Mouse (Mus musculus) adrenal gland, postnatal 4 days (tissue): ENCODE results near the gene Naip1. TPM values are rescaled to one million over a fixed set of nuclear protein-coding genes. Genes with fewer than 3 reads are reported as not detected.
"Not testable (repeated sequence)": the region's sequence is repeated elsewhere in the genome, so short reads cannot be mapped to it uniquely, and the experiment has no call there.

Experiments used
- DNase-seq, 2 experiments: peaks; one replicate each; pipeline ENCODE4 v3.0.0; 2021 to 2022; ENCODE audit warnings: low spot score in 2 of 2, mixed read lengths in 2 of 2
- long read RNA-seq, 2 experiments: library from polyadenylated mRNA; stranded (forward); transcript quantifications; one replicate each; pipeline ENCODE4 v2.0.0; 2021
- total RNA-seq, 2 experiments: library from RNA; stranded (reverse); gene quantifications; 2 replicates each; pipeline ENCODE4 v1.2.3; 2021

The Naip1 gene
- total RNA-seq: under 1 TPM; 0.06 to 0.17 TPM
- long read RNA-seq, experiment 1: 0 reads
- long read RNA-seq, experiment 2: 0 reads

DNA sequence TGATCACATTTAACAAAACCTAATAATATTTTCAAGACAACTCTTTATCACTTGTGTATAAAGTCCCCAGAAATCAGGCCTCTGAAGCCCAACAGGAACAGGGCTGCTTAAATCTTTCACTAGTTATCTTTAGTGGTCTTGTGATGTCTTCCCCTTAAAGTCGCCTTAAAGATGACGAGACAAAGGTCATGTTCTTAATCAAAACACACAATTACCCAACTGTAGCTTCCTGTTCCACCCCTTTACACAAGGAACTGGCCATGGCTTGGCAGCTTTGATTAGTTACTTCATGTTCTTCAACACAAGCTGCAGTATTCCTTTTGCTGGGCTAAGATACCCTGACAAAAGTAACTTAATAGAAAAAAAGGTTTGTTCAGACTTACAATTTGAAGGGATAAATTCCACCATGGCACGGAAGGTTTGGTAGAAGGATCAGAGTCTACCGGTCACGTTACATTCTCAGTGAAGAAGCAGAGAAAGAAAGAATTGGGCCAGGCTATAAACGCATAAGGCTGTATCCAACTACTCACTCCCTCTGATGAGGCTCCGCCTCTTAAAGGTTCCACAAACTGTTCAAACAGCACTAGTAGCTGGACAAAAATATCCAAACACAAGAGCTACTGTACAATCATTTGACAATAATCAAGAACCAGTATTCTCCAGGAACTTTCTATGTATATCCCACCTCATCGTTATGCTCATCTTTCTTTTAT is at the start of gene Naip1:
TSS of gene Naip1 (minus strand) at position 455 of the 713 bp plus-strand sequence.
- DNase-seq: not testable (repeated sequence)

DNA sequence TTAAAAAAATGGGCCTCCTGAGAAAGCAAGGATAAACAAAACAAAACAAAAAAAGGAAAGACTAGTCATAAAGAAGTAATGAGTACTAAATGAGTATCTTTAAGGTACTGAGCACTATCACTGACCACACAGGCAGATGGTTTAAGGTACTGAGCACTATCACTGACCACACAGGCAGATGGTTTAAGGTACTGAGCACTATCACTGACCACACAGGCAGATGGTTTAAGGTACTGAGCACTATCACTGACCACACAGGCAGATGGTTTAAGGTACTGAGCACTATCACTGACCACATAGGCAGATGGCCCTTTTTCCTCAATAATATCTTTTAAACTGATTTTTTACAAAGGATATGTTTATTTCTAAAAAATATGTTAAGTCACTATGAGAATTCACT is 47.0 kb upstream of the Naip1 start:
- not testable (repeated sequence) for DNase-seq

DNA sequence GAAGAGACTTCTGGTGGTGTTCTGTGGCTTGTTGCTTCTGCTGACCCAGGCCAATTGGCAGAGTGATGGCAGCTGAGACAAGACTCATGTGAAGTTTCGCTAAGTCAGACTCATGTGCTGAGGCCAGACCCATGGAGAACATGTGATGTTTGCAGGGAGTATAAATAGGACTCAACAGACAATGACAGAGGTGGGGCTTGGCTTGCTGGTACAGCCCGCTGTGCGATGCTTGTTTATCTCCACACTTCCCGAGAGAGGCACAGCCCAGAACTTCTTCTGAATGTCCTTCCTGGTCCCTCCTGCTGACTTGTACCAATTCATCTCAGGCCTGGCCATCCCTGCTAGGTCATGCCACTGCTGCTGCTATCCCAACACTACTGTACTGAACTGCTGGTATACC is 42.7 kb upstream of the Naip1 start:
- DNase-seq: no peak

DNA sequence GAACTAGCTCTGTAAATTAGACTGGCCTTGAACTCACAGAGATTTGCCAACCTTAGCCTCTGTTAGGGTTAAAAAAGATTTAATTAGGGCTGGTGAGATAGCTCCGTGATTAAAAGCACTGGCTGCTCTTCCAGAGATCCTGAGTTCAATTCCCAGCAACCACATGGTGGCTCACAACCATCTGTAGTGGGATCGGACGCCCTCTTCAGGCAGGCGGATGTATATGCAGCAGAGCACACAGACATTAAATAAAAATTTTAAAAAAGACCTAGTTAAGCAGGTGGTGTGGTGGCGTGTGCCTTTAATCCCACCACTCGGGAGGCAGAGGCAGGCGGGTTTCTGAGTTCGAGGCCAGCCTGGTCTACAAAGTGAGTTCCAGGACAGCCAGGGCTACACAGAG is 41.7 kb upstream of the Naip1 start:
- DNase-seq: not testable (repeated sequence)

DNA sequence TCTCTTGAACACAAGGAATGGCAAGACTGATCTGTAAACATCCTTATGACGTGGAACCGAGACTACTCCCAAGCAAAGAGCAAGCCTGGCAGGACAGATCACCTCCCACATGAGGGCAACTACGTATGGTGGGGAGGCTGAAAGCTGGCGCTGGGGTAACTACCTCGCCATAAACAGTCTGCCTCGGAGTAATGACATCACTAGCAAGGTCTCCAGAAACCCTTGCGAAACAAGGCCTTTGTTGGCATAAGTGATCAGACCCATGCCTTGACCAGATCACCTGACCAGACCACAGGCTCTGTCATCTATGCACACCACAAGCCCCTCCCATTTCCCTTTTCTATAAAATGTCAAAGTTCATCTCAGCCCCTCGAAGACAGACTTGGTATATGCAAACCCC is 40.6 kb upstream of the Naip1 start:
- DNase-seq: no peak

DNA sequence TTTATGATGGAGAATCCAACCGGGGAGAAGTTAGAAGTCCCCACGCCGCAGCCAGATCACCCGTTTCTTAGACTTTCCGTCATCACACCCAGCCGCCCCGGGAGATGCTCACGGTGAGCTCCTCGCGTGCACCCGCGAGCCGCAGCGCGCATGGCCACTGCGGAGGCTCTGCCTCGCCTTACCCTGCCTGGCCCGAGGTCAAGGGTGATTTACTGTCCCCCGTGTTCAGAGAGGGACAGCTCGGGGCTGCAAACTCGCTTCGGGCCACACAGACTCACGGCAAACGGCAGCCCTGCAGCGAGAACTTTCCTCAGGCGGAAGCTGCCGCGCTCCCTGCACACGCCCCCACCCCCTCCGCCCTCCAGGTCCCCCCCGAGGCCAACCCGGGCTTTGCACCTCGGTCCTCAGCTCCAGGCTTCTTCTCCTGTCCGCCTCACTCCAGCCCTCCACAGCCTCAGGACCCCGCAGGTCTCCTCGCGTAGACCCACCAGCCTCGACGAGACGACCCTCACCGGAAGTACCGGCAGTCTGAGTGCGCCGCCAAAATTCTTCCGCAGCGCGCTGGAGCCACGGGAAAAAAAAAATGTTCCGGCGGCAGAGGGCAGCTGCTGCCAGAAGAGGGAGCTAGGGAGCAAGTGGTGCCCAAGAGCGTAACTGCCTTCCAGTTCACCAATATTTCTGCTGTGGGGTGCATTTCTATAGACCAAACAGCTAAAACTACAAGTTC is 39.6 kb upstream of the Naip1 start, which contains the start of gene Gtf2h2:
TSS of gene Gtf2h2 (minus strand) at position 519 of the 727 bp plus-strand sequence.
- peak; percentile 57 to 75 for DNase-seq

DNA sequence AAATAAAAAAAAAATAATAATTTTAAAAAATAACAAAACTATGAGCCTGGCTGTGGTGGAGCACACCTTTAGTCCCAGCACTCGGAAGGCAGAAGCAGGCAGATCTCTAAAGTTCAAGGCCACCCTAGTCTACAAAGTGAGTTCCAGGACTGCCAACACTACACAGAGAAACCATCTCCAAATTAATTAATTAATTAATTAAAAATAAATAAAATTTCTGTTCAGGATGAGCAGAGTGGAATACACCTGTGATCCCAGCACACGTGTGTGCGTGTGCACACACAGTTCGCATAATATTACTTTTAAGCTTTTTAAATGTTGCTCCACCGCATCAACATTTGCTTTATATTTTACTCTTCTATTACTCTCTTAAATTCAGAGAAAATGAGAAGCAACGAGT is 39.0 kb upstream of the Naip1 start:
- no peak for DNase-seq

DNA sequence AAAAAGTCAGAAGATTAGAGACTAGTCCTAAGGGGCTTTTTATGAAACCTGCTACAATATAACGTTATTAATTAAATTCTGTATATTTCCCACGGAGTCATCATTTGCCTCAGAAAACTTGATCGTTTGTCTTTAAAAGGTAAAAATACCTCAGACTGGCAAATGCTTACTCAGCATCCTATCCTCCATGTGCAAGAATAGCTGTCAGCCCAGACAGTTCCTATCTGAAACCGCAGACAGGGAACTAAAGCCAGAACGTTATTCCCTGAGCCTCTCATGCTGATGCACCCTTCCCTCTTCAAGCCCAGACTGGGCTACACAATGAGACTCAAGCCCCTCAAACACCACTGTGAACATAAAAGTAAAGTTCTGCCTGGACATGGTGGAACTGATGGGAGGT is 37.8 kb upstream of the Naip1 start:
- no peak for DNase-seq

DNA sequence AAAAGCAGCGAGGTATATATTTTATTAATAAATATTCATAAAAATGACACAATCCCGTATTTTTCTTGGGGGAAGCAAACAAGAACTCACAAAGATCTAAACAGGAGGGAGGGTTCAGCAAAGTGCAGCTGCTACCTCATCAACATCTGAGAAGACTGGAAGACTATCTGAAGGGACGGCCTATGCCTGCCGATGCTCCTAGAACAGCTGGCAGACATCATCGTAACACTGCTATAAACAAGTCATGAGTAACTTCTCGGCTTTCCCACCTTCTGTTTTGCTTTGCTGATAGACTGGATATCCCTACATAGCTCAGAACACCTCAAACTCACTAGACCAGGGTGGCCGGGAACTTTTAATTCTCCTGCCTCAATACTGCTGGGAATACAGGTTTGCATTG is 30.9 kb upstream of the Naip1 start:
- DNase-seq: no peak

DNA sequence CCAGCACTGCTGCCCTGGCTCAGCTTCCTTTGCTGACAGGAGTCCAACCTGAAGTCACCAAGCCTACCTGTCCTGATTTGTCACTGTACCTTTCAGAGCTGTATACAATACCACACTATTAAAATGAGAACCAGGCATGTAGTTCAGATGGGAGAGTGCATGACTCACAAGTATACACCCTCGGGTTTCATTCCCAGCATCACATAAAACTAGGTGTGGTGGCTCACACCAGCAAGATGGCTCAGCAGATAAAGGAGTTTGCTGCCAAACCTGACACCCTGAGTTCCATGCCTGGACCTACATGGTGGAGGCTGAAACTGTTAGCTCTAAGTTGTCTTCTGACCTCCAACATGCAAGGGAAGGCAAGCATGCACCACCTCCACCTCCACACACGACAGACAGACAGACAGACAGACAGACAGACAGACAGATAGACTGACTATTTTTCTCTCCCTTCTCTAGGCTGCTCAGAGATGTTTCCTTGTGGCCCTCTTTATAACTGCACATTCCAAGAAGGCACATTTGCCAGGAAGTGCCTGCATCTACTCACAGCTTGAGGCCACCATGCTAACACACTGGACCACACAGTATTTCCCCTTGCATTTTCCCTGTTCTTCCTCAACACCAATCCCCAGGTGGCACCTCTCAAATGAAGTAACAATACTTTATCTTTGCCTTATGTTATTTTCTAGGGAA is 11.0 kb upstream of the Naip1 start:
- DNase-seq: no peak

DNA sequence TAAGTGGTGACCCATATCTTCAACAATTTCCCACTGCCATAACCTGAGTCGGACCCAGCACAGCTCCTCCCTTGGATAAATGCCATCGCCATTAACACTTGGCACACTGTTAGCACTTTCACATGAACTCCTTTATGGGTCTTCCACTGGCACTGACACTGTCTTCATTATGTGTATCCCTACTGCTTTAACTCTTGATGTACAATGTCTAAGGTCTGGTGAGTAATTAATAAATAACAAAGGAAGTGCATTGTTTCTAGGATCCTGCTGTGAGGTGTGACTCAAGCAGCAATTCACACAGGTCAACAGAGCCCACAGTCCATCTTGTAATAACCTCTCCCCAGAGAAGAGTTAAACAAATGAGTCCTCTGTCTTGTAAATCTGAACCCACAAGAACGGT is 8.7 kb upstream of the Naip1 start:
- DNase-seq: no peak

DNA sequence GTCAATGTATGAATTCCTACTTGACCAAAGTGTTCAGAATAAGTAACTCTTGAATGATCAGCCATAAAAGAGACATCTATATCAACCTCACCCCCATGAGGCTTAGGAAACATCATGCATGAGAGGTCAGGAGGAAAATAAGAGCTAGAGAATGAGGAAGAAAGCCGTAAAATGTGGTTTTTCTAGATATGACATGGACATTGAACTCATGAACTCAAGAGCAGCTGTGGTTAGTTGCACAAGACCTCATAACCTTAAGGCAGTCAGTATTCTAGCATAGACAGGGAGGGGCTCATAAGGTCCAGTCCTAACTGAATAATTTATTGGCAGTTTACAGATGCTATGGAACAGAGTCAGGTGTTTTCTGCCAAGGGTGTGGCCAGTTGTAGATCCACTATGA is 3.2 kb downstream of the Naip1 start:
- no peak for DNase-seq

DNA sequence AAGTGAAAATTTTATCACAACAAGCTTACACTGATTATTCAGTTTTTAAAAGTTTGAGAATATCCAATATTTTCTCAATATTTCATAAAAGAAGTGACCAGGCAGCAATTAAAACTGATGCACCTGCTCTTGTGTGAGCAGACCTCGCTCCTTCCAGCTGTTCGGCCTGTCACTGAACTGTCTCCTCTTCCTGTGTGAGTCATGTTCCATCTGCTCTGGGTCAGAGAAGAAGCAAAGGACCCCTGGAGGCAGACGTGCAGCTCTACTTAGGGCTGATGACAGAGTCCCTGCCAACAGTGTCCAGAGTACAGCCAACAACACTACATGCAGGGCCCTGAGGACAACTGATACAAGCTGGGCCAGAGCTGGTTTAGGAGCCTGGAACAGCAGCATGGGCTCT is 12.6 kb downstream of the Naip1 start:
- DNase-seq: no peak

DNA sequence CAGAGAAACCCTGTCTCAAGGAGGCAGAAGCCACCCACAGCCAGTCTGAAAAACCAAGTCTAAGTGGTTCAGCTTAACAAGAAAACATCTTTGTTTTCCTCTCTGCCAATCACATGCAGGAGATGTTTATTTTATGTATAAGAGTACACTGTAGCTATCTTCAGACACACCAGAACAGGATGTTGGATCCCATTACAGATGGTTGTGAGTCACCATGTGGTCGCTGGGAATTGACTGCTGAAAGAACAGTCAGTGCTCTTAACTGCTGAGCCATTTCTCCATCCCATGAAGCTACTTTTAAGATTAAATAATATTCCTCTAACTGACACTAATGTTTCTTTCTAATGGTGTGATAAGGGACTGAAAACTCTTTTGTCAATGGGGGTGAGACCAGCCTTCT is 14.0 kb downstream of the Naip1 start:
- no peak for DNase-seq

DNA sequence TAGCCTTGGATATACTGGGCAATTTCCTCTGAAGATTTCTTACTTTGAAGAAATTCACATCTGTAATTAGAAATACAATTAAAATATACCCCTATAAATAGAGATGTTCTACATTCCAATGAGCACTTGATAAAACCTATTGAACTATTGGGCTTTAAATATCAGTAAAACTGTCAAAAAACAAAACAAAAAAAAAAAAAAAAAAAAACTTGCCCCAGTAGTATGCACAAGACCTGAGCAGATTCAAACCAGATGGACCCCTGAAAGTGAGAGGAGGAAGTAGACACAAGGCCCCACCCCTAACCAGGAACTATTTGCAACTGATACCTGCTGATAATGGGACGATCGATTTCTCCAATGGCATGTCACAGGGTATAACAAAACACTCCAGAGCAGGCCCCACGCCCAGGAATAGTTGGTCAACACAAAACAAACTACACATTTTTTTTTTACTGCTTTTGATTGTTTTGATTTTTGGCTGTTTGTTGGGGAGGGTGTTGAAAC is 15.3 kb downstream of the Naip1 start:
- no peak for DNase-seq

DNA sequence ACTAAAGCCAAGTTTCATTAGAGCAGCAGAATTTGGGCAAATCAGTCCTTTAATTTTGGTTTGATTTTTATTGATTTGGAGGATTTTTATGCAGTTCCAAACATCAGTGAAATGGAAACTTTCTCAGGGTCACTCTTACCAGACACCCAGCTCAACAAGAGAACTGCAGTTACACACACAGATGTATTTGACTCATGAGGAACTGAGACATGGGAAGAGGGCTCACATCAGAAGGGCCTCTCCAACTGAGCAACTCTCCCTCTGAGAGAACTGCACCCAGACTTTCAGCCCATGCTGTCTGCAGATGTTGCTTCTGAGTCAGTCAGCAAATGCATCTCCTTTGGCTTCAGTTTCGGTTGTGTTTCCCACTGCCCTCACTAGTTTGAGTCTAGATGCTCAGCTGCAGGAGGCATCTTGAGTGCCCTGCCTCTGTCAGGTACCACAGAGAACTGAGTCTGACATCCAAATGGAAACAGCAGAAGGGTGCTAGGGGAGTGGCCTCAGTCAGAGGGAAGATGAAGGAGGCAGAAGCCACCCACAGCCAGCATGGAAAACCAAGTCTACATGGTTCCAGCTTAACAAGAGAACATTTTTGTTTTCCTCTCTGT is 16.0 kb downstream of the Naip1 start:
- DNase-seq: not testable (repeated sequence)

DNA sequence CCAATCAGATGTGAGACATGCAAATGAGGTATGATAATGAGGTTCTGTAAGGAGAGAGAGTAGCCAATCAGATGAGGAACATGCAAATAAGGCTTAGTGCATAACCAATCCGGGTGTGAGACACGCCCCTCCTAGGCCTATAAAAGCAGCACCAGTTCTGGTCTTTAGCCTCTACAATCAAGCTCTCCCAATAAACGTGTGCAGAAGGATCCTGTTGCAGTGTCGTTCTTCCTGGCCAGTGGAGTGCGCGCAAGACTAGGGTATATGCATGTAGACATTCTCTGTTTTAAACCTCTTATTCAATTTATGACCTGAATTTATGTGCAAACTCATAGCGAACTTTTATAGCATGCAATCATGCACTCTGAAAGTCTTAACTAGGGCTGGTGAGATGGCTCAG is 32.7 kb downstream of the Naip1 start:
- not testable (repeated sequence) for DNase-seq

DNA sequence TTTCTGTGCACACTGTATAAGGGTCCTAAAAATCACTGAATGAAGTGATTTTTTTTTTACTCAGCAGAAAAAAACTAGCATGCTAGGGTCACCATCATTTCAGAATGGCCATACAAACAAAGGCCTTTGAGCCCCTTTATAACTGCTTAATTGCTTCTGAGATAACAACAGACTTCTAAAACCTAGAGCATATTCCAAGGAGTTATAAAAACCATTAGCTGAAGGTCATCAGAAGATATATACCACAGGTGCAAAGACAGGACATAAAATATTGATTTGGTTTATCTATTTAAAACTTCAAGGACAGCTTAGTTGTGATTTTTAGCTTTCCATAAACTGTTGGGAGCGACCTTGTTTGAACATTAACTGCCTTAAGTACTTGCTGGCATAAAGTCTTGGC is 38.2 kb downstream of the Naip1 start:
- no peak for DNase-seq

DNA sequence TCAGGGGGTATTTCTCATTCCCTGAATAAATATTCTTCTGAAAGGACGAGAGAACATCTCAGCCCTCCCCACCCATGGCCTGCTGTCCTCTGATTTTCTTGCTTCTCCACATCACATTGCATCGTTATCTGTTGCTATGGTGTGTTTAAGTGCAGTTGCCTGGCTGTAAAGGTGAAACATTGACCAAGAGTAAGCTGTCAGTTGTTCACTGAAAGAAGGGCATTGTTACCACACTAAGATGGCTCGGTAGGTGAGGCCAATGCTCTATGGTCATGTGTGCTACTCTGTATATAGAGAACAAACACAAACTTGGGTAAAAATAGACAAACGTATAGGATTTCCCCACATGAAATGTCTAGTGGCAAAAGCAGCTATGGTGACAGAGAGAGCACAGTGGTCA is 42.8 kb downstream of the Naip1 start:
- DNase-seq: no peak

DNA sequence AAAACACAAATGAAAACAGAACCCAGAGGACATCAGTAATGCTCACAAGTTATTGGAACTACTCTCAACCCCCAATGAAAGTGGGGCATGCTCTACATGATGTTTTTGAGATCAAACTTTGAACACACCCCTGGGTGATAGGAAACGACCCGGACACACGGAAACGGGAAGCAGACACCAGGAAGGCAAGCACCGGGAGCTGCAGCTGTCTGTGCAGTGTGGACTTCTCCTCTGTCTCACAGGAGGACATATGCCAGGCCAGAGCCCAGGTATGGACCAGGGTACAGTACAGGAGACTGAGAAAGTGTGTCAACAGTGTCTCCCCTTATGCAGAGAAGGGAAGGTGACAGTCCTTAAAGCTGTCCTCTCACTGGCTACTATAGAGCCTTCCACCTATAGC is 43.5 kb downstream of the Naip1 start:
- DNase-seq: no peak

DNA sequence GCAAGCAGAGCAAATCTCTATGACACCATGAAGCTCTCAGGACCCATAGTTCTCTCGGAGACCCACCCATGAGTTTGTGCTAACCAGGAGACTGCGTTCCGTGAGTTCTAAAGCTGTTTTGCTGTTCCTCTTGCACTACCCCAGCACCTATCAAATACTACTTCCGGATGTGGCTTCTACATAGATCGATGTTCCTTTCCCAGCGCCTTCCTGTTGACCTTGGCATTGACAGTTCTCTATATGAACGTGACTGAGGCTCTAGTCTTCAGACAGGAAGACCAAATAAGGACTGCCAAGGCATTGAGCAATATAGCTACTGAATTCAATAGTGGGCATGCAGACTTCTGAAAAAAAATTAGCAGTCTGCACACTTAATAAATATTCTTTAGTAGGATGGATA is 44.4 kb downstream of the Naip1 start:
- no peak for DNase-seq
